ENCODE assay signal across 9 mouse cellular contexts in the genomic region with DNA sequence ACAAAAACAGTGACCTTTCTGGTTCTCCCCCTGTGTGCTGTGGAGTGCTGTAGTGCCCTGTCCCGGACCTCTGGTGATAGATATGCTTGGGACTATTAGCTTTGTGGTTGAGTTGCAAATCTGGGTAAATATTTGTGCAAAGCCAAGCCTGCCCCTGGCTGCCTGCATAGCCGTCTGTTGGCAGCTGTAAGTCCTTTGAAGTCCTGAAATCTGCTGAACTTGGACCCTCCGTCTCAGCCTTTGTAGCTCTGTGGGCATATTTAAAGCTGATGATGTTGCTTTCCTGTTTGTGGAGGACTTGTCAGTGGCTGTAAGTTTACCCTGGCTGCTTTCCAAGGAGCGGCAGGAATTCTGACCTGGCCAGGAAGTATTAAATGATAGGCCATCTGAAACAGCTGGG.
A peak's percentile ranks its signal among the peaks of the same experiment; 100 is the strongest.
DNase-seq lines count a peak whose midpoint lies in the region; ATAC-seq lines count a peak whose summit lies in the region.
"Had no signal": no experiment of that assay in that cellular context is flagged by ENCODE, and none has a peak within 500 bp of the region (broad histone marks: within the 10 kb centered on the region; RNA-seq: fewer than 3 reads in every experiment).

No protein-coding gene starts in this region.

- H3K4me2 ChIP-seq in heart, embryonic 15.5 days, result no peak overlapping the region; the same call in 1 of the 2 replicates
- no peak overlapping the region for H3K4me2 ChIP-seq in embryonic facial prominence, embryonic 13.5 days
- H3K4me2 ChIP-seq: forebrain, embryonic 13.5 days had no signal

- peak overlapping the region; percentile 33 for H3K27ac ChIP-seq in heart, embryonic 15.5 days
- peak overlapping the region; percentile 16; the same call in 1 of the 2 replicates for H3K27ac ChIP-seq in embryonic facial prominence, embryonic 13.5 days

- H3K9me3 ChIP-seq in heart, embryonic 15.5 days (replicated peaks), result no peaks in the 10 kb centered on the region
- no peaks in the 10 kb centered on the region for H3K9me3 ChIP-seq in embryonic facial prominence, embryonic 13.5 days
- H3K9me3 ChIP-seq: forebrain, embryonic 13.5 days had no signal

- WGBS in heart, embryonic 15.5 days, result 11% methylated on average over 4 of the region's 4 CpGs
- WGBS in embryonic facial prominence, embryonic 13.5 days, result 23% methylated on average over 4 of the region's 4 CpGs

- ATAC-seq in heart, embryonic 15.5 days (replicated peaks; ENCODE audit: insufficient number of reproducible peaks, insufficient read depth, low FRiP score, low read depth), result 0 out of 2 replicates have a peak, but pooled peaks have one; percentile 22
- ATAC-seq in embryonic facial prominence, embryonic 13.5 days (ENCODE audit: insufficient number of reproducible peaks, insufficient read depth, low FRiP score, low TSS enrichment, low read depth), result no peak
- no peak for ATAC-seq in CD4-positive, CD25-positive, alpha-beta regulatory T cell, adult 4 months
- ATAC-seq: forebrain, embryonic 13.5 days had no signal

- H3K9ac ChIP-seq in heart, embryonic 15.5 days, result no peak overlapping the region
- no peak overlapping the region for H3K9ac ChIP-seq in embryonic facial prominence, embryonic 13.5 days
- H3K9ac ChIP-seq: forebrain, embryonic 13.5 days had no signal

- no peaks in the 10 kb centered on the region for H3K36me3 ChIP-seq in heart, embryonic 15.5 days
- no peaks in the 10 kb centered on the region for H3K36me3 ChIP-seq in embryonic facial prominence, embryonic 13.5 days

- no peak overlapping the region for H3K4me3 ChIP-seq in heart, embryonic 15.5 days
- H3K4me3 ChIP-seq in embryonic facial prominence, embryonic 13.5 days, result no peak overlapping the region
- H3K4me3 ChIP-seq: forebrain, embryonic 13.5 days had no signal

- intact Hi-C loops in left cerebral cortex, postnatal 25 days (cut with DNase I), result no loop called here

- no peak for DNase-seq in heart, adult 9 months (ENCODE audit: low spot score in 2 of 2)
- DNase-seq in kidney, postnatal 36 days, result peak; percentile 43 to 46
- DNase-seq in lung, postnatal 14 days, result peak; percentile 14
- DNase-seq in left cerebral cortex, postnatal 25 days (ENCODE audit: low spot score in 2 of 2), result no peak
- DNase-seq in spleen, postnatal 14 days (ENCODE audit: low spot score in 2 of 2), result no peak

- H3K4me1 ChIP-seq in heart, embryonic 15.5 days (replicated peaks), result peaks cover 41% of the 10 kb centered on the region
- H3K4me1 ChIP-seq in embryonic facial prominence, embryonic 13.5 days, result peaks cover 56% of the 10 kb centered on the region

- no peaks in the 10 kb centered on the region for H3K27me3 ChIP-seq in heart, embryonic 15.5 days
- H3K27me3 ChIP-seq in embryonic facial prominence, embryonic 13.5 days, result no peaks in the 10 kb centered on the region
- H3K27me3 ChIP-seq: forebrain, embryonic 13.5 days had no signal

Comparison
In these comparisons a context has a peak if more than half of its experiments do, and no peak if none do; other contexts are left out.
1. DNase-seq: peak in kidney, postnatal 36 days (2 of 2) and lung, postnatal 14 days (single experiment); none in heart, adult 9 months (0 of 2), left cerebral cortex, postnatal 25 days (0 of 2) and spleen, postnatal 14 days (0 of 2).